Mouse (Mus musculus): ENCODE measurements around the gene Nme7. TPM values are rescaled to one million over a fixed set of nuclear protein-coding genes. Genes with fewer than 3 reads are reported as not detected.

Nme7 gene
- 22.2 and 24.7 TPM in 2 replicates for polyA plus RNA-seq (2012; rRNA removed)

GRCm38 (mm10) chr1:164303821-164304220 is at the start of gene Nme7:
Gene Nme7 (plus strand): TSS chr1:164304121.
- no peak for DNase-seq (ENCODE audit: extremely low spot score in 1 of 2, low spot score in 1 of 2)

- DNase-seq (ENCODE audit: extremely low spot score in 1 of 2, low spot score in 1 of 2), result no peak
Measured at GRCm38 (mm10) chr1:164254836-164255235, 49.1 kb upstream of the Nme7 start.

GRCm38 (mm10) chr1:164260171-164261028 is 43.5 kb upstream of the Nme7 start:
- no peak for DNase-seq (ENCODE audit: extremely low spot score in 1 of 2, low spot score in 1 of 2)

DNA sequence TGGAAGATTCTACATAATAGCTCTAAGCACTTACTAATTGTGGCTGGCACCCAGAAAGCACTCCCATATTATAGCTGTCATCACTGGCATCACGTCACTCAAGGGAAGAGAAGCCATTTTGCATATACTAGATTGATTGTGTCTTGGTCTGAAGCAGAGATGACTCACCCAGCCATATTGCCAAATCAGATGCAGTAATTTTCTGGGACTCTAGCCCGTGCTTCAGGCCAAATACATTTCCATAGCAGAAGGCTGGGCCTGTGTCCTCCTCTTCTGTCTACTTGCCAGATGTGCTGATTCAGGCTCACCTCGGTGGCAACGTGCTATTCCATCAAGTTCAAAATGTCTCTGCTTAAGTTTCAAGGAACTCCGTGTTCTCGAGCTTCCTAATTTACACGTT is 42.4 kb upstream of the Nme7 start:
- DNase-seq (ENCODE audit: extremely low spot score in 1 of 2, low spot score in 1 of 2), result peak in 1 of 2 experiments; percentile 48

DNA sequence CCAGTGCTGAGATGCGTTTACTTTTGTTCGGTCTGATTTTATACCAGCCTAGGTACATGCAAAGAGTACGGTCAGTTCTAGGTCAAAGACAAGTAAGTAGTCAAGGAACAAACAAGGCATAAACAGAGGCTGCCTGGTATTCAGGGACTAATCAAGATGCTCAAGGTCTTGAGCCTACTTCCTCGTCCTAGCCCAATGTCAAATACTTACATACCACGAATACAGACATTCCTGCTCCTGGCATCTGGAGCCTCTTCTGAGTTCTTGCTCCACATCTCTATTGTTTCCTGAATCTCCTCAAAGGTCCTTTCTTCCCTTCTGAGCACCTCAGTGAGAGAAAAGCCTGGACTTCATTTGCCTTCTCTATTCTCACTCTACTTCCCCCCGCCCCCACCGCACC is 33.0 kb upstream of the Nme7 start:
- no peak for DNase-seq (ENCODE audit: extremely low spot score in 1 of 2, low spot score in 1 of 2)

DNA sequence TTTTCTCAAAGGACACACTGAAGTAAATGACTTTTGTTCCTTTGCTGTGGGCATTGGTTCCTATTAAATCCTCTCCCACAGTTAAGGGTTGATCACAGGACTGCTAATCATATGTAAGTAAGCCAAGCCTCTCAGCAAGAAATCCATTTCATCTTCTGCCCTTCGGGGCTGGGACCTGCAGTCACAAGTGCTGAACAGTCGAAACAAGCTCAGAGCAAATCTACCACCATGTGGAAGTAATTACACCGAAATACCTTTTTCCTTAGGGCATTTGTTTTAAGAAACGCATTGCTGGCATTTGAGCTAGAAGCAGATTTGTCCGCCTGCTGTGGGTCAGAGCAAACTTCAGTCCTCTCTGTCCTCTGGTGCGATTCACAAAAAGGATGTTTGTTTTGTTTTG is 30.3 kb upstream of the Nme7 start:
- DNase-seq (ENCODE audit: extremely low spot score in 1 of 2, low spot score in 1 of 2), result no peak

DNA sequence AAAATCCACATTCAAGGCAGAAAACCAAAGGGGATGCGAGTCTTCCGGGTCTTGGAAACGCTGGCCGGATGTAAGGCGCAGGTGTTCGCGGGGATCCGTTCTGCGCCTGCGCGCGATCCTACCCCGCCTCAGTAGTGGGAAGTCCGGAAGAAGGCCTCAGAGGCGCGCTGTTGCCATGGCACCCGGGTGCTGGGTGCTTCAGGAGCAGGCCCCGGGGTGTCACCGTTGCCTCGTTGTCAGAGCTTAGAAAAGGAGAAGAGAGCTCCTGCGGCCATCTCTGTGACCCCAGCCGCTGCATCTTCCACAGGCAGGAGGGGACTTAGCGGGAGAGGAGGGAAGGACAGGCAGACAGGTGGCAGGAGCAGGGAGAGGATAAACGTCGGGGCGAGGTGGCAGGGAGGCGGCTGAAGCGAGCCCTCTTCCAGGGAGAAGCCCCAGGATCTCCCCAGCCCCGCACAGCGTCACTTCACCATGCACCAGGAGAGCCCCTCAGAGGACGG is 28.4 kb upstream of the Nme7 start, which contains the start of gene Ccdc181:
Gene Ccdc181 (plus strand): TSS at position 131 of the 500 bp plus-strand sequence.
- DNase-seq (ENCODE audit: extremely low spot score in 1 of 2, low spot score in 1 of 2), result peak; percentile 93 to 96

GRCm38 (mm10) chr1:164276552-164276951 is 27.4 kb upstream of the Nme7 start:
- DNase-seq (ENCODE audit: extremely low spot score in 1 of 2, low spot score in 1 of 2), result no peak

GRCm38 (mm10) chr1:164279332-164279731 is 24.6 kb upstream of the Nme7 start:
- no peak for DNase-seq (ENCODE audit: extremely low spot score in 1 of 2, low spot score in 1 of 2)

GRCm38 (mm10) chr1:164284007-164284406 is 19.9 kb upstream of the Nme7 start:
- no peak for DNase-seq (ENCODE audit: extremely low spot score in 1 of 2, low spot score in 1 of 2)

- DNase-seq (ENCODE audit: extremely low spot score in 1 of 2, low spot score in 1 of 2), result no peak
Measured at GRCm38 (mm10) chr1:164287406-164287805, 16.5 kb upstream of the Nme7 start.

GRCm38 (mm10) chr1:164292040-164292439 is 11.9 kb upstream of the Nme7 start:
- no peak for DNase-seq (ENCODE audit: extremely low spot score in 1 of 2, low spot score in 1 of 2)

- DNase-seq (ENCODE audit: extremely low spot score in 1 of 2, low spot score in 1 of 2), result no peak
Measured at GRCm38 (mm10) chr1:164294071-164294470, 9.8 kb upstream of the Nme7 start.

DNA sequence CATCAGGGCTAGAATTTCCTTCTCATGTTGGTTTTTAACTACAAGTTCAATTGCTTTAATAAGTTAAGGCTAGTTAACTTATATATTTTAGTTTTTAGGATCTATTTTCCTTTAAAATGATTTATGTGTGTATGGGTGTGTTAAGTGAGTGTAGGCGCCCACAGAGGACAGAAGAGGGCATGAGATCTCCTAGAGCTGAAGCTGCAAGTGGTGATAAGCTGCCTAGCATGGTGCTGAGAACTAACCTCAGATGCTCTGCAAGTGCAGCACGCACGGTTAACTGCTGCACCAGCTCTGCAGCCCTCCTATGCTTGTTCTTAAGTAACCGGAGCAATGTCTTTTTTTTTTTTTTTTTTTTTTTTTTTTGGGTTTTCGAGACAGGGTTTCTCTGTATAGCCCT is 7.4 kb upstream of the Nme7 start:
- no peak for DNase-seq (ENCODE audit: extremely low spot score in 1 of 2, low spot score in 1 of 2)

GRCm38 (mm10) chr1:164301949-164302348 is 2.0 kb upstream of the Nme7 start:
- DNase-seq (ENCODE audit: extremely low spot score in 1 of 2, low spot score in 1 of 2), result no peak

DNA sequence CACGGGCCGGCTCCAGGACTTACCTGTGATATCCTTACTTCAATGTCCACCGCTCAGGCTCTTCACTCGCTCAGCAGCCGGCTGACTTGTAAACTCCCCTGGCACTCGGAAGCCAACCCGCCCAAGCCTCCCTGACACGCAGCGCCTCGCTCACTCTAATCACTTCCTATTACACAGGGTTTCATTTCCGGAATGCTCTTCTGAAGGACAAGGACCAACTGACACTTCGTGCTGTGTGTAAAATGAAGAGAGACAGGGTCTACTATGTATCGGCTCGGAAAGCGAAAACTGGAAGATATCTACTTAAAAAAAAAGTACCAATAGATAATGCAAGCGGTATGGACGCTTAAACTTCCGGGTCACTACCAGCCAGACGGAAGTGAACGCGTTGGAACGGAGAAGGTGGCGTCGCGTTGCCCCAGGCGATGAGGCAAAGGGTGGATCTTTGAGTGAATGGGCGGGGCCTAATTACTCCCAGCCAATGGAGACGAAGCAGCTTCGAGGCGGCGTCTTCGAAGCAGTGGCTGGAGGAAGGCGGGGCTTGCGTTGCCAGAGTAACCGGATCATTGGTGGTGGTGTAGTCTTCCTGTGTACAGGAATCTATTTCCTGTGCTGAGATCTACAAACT is 3.3 kb downstream of the Nme7 start, which contains the start of gene Blzf1:
Gene Blzf1 (minus strand): TSS at position 366 of the 628 bp plus-strand sequence.
- DNase-seq (ENCODE audit: extremely low spot score in 1 of 2, low spot score in 1 of 2), result peak; percentile 97 to 98

DNA sequence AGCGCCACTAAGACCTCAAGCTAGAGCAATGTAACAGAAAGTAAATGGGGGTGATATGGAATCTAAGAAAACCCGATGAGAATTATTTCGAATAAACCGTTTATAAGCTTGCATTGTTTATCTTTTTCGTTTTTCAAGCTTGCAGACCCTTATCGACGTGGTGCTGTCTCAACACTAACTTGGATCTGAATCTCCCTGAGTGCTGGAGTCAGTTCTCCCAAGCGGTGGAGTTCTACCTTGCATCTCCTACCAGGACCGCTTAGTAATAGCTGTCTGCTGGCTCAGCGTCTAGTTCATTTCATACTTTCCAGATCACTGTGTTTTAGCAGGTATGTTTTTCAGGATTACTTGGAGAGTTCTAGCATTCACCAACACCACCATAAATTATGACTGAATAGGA is 4.0 kb downstream of the Nme7 start:
- DNase-seq (ENCODE audit: extremely low spot score in 1 of 2, low spot score in 1 of 2), result no peak

DNA sequence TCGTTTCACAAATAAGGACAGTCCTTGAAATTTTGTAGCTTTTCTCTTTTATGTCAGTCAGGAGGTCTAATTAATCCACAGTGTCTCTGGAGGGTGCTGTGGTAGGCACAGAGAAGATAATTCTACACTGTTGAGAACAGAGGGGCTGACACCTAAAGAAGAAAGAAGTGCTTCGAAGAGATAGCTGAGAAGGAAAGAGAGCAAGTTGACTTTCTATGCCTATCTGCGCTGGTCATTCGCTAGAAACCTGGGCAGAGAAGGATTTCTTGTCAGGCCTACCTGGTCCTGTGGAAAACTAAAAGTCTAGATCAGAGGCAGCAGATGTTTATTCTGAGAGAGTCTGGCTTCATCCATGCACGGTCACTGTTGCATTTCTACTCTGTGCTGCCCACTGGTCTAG is 10.2 kb downstream of the Nme7 start:
- DNase-seq (ENCODE audit: extremely low spot score in 1 of 2, low spot score in 1 of 2), result no peak

DNA sequence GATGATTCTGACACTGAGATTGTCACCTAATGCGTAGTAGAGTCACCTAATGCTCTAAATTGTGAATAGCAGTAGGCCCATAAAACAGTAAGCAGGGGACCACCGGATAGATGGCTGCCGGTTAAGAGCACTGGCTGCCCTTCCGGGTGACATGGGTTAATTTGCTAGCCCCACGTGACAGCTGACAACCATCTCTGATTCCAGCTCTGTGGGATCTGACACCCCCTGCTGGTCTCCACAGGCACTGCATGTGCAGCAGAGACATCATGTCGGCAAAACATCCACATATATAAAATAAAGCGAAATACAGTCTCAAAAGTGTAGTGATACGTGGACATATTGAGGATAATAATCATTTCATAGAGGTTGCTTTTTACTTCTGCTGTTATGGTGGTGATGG is 11.3 kb downstream of the Nme7 start:
- peak in 1 of 2 experiments; percentile 54 for DNase-seq (ENCODE audit: extremely low spot score in 1 of 2, low spot score in 1 of 2)

DNA sequence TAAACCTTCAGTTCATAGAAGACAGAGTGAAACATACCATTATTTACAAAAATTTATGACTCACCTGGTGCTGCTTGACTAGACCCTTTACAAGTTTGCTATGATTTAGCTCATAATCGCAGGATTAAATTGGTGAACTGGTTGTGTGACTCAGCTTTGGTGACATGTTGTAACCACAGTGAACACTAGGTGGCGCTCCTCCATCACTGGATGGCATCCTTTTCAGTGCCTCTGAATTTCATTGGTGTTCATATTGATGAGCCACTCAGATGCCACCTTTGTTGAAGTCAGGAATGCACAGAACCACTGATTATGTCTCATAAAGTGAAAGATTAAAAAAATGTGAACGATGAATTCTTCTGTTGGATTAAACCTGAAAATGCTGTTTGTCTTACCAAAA is 12.8 kb downstream of the Nme7 start:
- DNase-seq (ENCODE audit: extremely low spot score in 1 of 2, low spot score in 1 of 2), result peak; percentile 65 to 95

- DNase-seq (ENCODE audit: extremely low spot score in 1 of 2, low spot score in 1 of 2), result no peak
Measured at GRCm38 (mm10) chr1:164317261-164317660, 13.3 kb downstream of the Nme7 start.

DNA sequence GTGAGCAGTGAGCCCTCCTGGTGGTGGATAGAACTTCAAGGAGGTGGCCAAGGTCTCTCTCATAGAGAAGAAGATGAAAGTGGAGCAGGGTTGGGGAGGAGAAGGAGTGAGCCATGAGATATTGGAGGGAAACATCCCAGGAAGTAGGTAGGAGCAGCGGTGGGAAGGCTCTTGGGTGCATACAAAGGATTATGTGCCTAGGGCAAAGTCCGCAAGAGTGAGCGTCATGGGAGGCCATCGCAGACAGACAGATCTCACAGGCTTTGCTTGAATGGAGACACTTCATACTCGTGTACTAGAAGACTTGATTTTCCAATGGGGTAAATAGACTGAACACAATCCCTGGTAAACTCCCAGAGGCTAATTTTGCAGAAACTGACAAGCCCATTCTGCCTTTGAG is 14.6 kb downstream of the Nme7 start:
- no peak for DNase-seq (ENCODE audit: extremely low spot score in 1 of 2, low spot score in 1 of 2)

All from frontal cortex, adult 2 months (tissue).